Mouse (Mus musculus): ENCODE results near the gene Gm42674. TPM values are rescaled to one million over a fixed set of nuclear protein-coding genes. Genes with fewer than 3 reads are reported as not detected.

Gene Gm42674
- polyA plus RNA-seq, 2 experiments, result not detected

- ATAC-seq (ENCODE audit: low FRiP score, low read depth) (peak; percentile 78), DNase-seq (ENCODE audit: low spot score) (peak; percentile 75)
- no peak for TF ChIP-seq POLR2A (IDR thresholded peaks at IDR 0.05; ENCODE audit: borderline replicate concordance, extremely low read depth, insufficient read depth, insufficient read length)
- Histone ChIP-seq H3K9me3 (ENCODE audit: control insufficient read depth, low read length) (no peaks in the 10 kb centered on the region), H3K27me3 (ENCODE audit: control insufficient read depth, insufficient read depth, low read length) (no peaks in the 10 kb centered on the region), H3K9ac (ENCODE audit: low read depth, low read length, severe bottlenecking) (peak within 1 kb of the TSS; percentile 56), H3K27ac (replicated peaks; ENCODE audit: low read depth, low read length) (no peak within 1 kb of the TSS), H3K4me2 (replicated peaks; ENCODE audit: low read depth, low read length, severe bottlenecking) (peak within 1 kb of the TSS; percentile 57), H3K4me1 (ENCODE audit: control insufficient read depth, insufficient read depth, low read length) (peaks cover 24% of the 10 kb centered on the region; the same call in 1 of the 2 replicates), H3K36me3 (ENCODE audit: control insufficient read depth, insufficient read depth, low read length) (no peaks in the 10 kb centered on the region), H3K4me3 (replicated peaks; ENCODE audit: low read length) (peak within 1 kb of the TSS; percentile 31)
- 2% methylated on average over 23 of the region's 23 CpGs for WGBS
Observed at GRCm38 (mm10) chr3:90612728-90613291, 11.1 kb downstream of the Gm42674 start, which contains the start of gene S100a6. TSS of gene S100a6 (plus strand) at chr3:90612882.

GRCm38 (mm10) chr3:90613461-90614147 is 11.9 kb downstream of the Gm42674 start:
- WGBS, result 64% methylated on average over 7 of the region's 7 CpGs
- TF ChIP-seq POLR2A (IDR thresholded peaks at IDR 0.05; ENCODE audit: borderline replicate concordance, extremely low read depth, insufficient read depth, insufficient read length), result no peak
- ATAC-seq (ENCODE audit: low FRiP score, low read depth) (no peak), DNase-seq (ENCODE audit: low spot score) (no peak)
- Histone ChIP-seq H3K4me1 (ENCODE audit: control insufficient read depth, insufficient read depth, low read length) (peaks cover 24% of the 10 kb centered on the region; the same call in 1 of the 2 replicates), H3K4me2 (replicated peaks; ENCODE audit: low read depth, low read length, severe bottlenecking) (peak overlapping the region; percentile 57), H3K27me3 (ENCODE audit: control insufficient read depth, insufficient read depth, low read length) (no peaks in the 10 kb centered on the region), H3K27ac (replicated peaks; ENCODE audit: low read depth, low read length) (no peak overlapping the region), H3K4me3 (replicated peaks; ENCODE audit: low read length) (peak overlapping the region; percentile 31), H3K36me3 (ENCODE audit: control insufficient read depth, insufficient read depth, low read length) (no peaks in the 10 kb centered on the region), H3K9me3 (ENCODE audit: control insufficient read depth, low read length) (no peaks in the 10 kb centered on the region), H3K9ac (ENCODE audit: low read depth, low read length, severe bottlenecking) (peak overlapping the region; percentile 56)

- Histone ChIP-seq H3K9ac (ENCODE audit: low read depth, low read length, severe bottlenecking) (no peak overlapping the region), H3K36me3 (ENCODE audit: control insufficient read depth, insufficient read depth, low read length) (no peaks in the 10 kb centered on the region), H3K4me2 (replicated peaks; ENCODE audit: low read depth, low read length, severe bottlenecking) (no peak overlapping the region; the same call in 1 of the 2 replicates), H3K4me1 (ENCODE audit: control insufficient read depth, insufficient read depth, low read length) (peaks cover 24% of the 10 kb centered on the region; the same call in 1 of the 2 replicates), H3K27me3 (ENCODE audit: control insufficient read depth, insufficient read depth, low read length) (no peaks in the 10 kb centered on the region), H3K9me3 (ENCODE audit: control insufficient read depth, low read length) (no peaks in the 10 kb centered on the region), H3K4me3 (replicated peaks; ENCODE audit: low read length) (no peak overlapping the region), H3K27ac (replicated peaks; ENCODE audit: low read depth, low read length) (no peak overlapping the region)
- no peak for TF ChIP-seq POLR2A (IDR thresholded peaks at IDR 0.05; ENCODE audit: borderline replicate concordance, extremely low read depth, insufficient read depth, insufficient read length)
- 88% methylated on average over 6 of the region's 6 CpGs for WGBS
- ATAC-seq (ENCODE audit: low FRiP score, low read depth) (no peak), DNase-seq (ENCODE audit: low spot score) (no peak)
Observed at GRCm38 (mm10) chr3:90614148-90614530, 12.4 kb downstream of the Gm42674 start.

- no peak for TF ChIP-seq POLR2A (IDR thresholded peaks at IDR 0.05; ENCODE audit: borderline replicate concordance, extremely low read depth, insufficient read depth, insufficient read length)
- ATAC-seq (ENCODE audit: low FRiP score, low read depth), result no peak
- H3K4me3 ChIP-seq (replicated peaks; ENCODE audit: low read length), result no peak overlapping the region
Observed at GRCm38 (mm10) chr3:90614611-90615251, 13.0 kb downstream of the Gm42674 start.

GRCm38 (mm10) chr3:90615415-90615814 is 13.7 kb downstream of the Gm42674 start:
- DNase-seq (ENCODE audit: low spot score) (peak; percentile 77), ATAC-seq (ENCODE audit: low FRiP score, low read depth) (peak; percentile 86)
- Histone ChIP-seq H3K4me2 (replicated peaks; ENCODE audit: low read depth, low read length, severe bottlenecking) (peak overlapping the region; percentile 9; the same call in 1 of the 2 replicates), H3K9me3 (ENCODE audit: control insufficient read depth, low read length) (no peaks in the 10 kb centered on the region), H3K4me1 (ENCODE audit: control insufficient read depth, insufficient read depth, low read length) (peaks cover 24% of the 10 kb centered on the region; the same call in 1 of the 2 replicates), H3K9ac (ENCODE audit: low read depth, low read length, severe bottlenecking) (no peak overlapping the region), H3K27me3 (ENCODE audit: control insufficient read depth, insufficient read depth, low read length) (no peaks in the 10 kb centered on the region), H3K27ac (replicated peaks; ENCODE audit: low read depth, low read length) (no peak overlapping the region), H3K36me3 (ENCODE audit: control insufficient read depth, insufficient read depth, low read length) (no peaks in the 10 kb centered on the region), H3K4me3 (replicated peaks; ENCODE audit: low read length) (no peak overlapping the region)
- 5% methylated on average over 7 of the region's 7 CpGs for WGBS
- TF ChIP-seq POLR2A (IDR thresholded peaks at IDR 0.05; ENCODE audit: borderline replicate concordance, extremely low read depth, insufficient read depth, insufficient read length), result no peak

More at GRCm38 (mm10) chr3:90614611-90615251, 13.0 kb downstream of the Gm42674 start:
- no peaks in the 10 kb centered on the region for H3K27me3 ChIP-seq (ENCODE audit: control insufficient read depth, insufficient read depth, low read length)
- H3K4me2 ChIP-seq (replicated peaks; ENCODE audit: low read depth, low read length, severe bottlenecking), result no peak overlapping the region; the same call in 1 of the 2 replicates
- DNase-seq (ENCODE audit: low spot score), result no peak
- H3K9ac ChIP-seq (ENCODE audit: low read depth, low read length, severe bottlenecking), result no peak overlapping the region
- H3K9me3 ChIP-seq (ENCODE audit: control insufficient read depth, low read length), result no peaks in the 10 kb centered on the region
- H3K36me3 ChIP-seq (ENCODE audit: control insufficient read depth, insufficient read depth, low read length), result no peaks in the 10 kb centered on the region
- H3K4me1 ChIP-seq (ENCODE audit: control insufficient read depth, insufficient read depth, low read length), result peaks cover 24% of the 10 kb centered on the region; the same call in 1 of the 2 replicates
- WGBS, result 74% methylated on average over 11 of the region's 11 CpGs
- no peak overlapping the region for H3K27ac ChIP-seq (replicated peaks; ENCODE audit: low read depth, low read length)
